Mouse (Mus musculus): ENCODE data around the gene Ankib1.

DNA sequence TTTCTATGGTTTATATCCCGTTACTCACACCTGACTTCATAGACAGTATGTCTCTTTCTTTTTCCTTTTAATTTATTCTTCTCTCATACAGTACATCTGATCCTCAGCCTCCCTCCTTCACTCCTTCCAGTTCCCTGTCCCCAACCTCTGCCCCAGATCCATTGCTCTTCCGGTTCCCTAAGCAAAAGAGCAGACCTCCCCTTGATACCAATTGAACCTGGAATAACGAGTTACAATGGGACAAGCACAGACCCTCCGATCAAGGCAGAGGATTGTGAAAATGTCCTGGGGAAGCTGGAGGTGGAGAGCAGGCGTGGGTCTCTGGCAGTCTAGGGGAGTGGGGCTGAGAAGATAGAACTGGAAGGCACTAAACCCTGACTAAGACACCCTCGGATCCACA lies 151.8 kb downstream of the Ankib1 start, which contains the start of gene Tmbim7:
- TF ChIP-seq CTCF (IDR thresholded peaks at IDR 0.05; ENCODE audit: control insufficient read depth, insufficient read depth, insufficient replicate concordance, low read depth, low read length) (no peak), POLR2A (IDR thresholded peaks at IDR 0.05; ENCODE audit: control insufficient read depth, low read depth, low read length) (no peak)
